Mouse (Mus musculus) heart, postnatal 10 days (tissue): ENCODE results near the gene Hmg20a. TPM values are rescaled to one million over a fixed set of nuclear protein-coding genes. Genes with fewer than 3 reads are reported as not detected.
A peak's percentile ranks its signal among the peaks of the same experiment; 100 is the strongest.
"Not testable (repeated sequence)": the region's sequence is repeated elsewhere in the genome, so short reads cannot be mapped to it uniquely, and the experiment has no call there.

ENCODE experiments used
- DNase-seq, 2 experiments: peaks; one replicate each; pipeline ENCODE4 v3.0.0; 2021
- intact Hi-C: fragments of 180-260 bp; cut with DNase I; formaldehyde crosslinking; loops from one replicate; pipeline ENCODE4 v1.15.1; 2025
- total RNA-seq, 2 experiments: library from RNA; stranded (reverse); gene quantifications; 2 replicates each; pipeline ENCODE4 v1.2.3; 2021

The Hmg20a gene
- total RNA-seq, 2 experiments from 2014 or later = 32.9 to 36.3 TPM

DNA sequence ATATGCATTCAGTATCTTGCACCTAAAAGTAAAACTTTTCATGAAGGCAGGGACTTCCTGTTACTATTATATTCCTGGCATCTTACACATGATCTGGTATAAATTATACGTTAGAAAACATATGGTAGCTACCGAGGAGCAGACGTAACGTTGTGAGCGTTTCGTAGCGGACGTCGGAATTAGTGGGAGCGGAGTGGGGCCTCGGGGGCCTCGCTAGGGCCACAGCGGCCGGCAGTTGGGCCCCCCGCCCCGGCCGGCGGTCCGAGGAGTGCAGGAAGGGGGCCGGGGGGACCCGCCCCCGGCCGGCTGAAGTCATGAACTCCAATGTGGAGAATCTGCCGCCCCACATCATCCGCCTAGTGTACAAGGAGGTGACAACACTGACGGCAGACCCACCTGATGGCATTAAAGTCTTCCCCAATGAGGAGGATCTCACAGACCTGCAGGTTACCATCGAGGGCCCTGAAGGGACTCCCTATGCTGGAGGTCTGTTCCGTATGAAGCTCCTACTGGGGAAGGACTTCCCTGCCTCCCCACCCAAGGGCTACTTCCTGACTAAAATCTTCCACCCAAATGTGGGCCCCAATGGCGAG lies 19.0 kb downstream of the Hmg20a start:
- DNase-seq, intact Hi-C loops: not testable (repeated sequence)

DNA sequence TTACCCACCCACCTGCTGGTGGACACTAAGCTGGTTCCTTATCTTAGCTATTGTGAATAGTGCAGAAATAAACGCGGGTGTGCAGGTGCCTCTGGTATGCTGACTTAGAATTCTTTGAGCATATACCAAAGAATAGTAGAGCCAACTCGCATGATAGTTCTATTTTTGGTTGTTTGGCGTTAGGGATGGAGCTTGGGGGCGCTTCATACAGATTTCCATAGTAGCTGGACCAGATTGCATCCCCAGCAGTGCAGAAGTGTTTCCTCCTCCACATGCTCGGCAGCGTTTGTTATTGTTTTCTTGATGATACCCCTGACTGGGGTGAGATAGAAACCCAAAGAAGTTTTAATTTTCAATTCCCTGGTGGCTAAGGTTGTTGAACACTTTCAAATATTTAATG lies 21.3 kb downstream of the Hmg20a start:
- intact Hi-C loops = no loop called here
- no peak for DNase-seq

DNA sequence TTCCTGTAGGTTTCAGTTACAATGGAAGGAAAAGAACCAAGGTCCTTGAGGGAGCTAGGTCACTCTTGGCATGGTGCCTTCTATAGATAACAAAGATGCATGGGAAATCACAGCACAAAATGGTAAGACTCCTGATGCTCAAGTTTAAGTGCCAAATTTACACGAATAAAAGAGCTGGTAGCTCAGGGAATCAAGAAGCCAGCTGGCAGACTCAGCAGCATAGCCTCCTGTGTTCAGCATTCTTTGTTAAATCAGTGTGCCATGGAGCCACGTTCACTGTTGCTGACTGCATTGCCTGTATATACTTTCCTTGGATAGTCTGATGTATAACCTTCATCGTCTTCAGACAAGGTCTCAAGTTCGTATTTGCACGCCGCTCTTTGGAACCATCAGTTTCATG lies 33.2 kb downstream of the Hmg20a start:
- no peak for DNase-seq
- intact Hi-C loops = no loop called here

DNA sequence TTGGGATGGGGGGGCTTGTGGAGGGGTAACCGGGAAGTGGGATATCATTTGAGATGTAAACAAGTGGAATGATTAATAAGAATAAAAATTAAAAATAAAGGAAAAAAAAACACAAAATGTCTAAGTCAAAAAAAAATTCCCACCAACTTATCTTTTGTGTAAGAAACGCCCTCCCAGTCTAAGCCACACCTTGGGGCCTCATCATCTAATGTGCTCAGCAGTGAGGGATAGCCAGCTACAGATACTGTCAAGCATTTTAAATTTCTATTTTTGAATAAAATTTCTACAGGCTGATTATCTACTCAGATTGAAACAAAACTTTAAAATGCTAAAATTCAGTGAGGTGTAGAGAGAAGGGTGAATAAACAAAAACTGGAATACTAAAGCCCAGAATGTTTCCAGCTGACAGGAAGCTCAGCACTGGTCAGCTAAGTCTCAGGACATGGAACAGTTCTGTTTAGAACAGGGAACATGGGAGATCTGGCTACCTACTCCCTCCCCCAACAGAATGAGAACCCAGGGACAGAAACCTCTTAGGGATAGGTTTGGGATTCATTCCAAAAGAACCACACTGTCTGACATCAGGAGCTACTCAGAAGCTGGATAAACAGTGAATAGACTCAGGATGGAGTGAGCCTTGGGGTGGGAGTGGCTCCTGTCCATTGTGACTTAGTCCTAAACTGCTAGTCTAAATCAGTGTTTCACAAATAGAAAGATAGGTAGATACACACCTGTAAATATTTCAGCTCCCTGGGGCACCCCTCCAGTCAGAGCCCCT lies 34.8 kb downstream of the Hmg20a start:
- DNase-seq = no peak
- intact Hi-C loops = no loop called here

DNA sequence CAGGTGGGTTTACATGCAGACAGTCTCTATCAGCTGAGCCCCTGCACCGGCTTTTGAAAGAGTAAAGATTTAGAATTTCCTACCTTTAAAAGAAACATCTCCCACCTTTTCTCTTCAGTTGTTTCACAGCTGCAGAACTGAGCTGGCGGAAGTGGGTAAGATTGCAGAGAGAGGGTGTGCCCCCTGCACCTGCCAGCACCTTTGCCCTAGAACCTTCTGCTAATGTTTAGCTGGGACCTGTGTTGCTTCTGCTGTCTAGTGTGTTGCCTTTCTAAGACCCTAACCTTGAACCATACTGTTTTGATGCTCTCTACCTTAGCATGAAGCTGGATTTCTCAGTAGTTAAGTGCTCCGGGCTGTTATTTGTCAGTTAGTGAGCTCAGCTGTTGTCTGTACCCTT lies 38.0 kb downstream of the Hmg20a start:
- intact Hi-C loops = no loop called here
- DNase-seq = no peak

DNA sequence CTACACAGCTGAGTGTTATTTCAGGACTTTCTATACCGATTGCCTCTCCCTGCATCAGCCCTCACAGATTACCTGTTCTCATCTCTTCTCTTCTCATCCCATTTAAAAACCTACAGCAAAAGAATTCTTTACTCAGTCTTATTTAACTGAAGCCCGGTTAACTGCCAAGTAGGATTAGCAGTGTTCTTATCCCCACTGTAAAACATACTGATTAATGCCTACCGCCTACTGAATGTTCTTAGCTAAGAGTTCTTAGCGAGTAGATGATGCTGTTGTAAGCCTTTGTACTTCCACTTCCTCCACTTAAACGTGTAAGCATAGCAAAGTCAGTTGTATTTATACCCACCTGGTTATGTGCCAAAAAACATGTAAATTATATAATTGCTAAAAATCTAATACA lies 42.6 kb downstream of the Hmg20a start:
- intact Hi-C loops = no loop called here
- no peak for DNase-seq

DNA sequence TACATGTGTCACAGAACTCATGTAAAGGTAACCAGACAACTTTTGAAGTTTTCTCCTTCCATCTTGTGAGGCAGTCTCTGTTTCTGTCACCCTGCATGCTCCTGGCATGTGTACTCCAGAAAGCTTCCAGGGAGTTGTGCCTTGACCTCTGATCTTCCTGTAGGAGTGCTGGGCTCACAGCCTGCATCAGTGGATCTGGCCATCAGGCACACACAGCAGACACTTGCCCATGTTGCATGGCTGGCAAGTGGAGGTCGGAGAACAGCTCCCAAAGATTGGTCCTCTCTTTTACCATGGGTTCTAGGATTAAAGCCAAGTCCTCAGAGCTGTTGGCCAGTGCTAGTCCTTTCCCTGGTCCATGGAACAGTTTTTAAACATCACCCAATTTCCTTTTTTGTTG lies 44.2 kb downstream of the Hmg20a start:
- intact Hi-C loops = no loop called here
- peak in 1 of 2 experiments; percentile 12 for DNase-seq

DNA sequence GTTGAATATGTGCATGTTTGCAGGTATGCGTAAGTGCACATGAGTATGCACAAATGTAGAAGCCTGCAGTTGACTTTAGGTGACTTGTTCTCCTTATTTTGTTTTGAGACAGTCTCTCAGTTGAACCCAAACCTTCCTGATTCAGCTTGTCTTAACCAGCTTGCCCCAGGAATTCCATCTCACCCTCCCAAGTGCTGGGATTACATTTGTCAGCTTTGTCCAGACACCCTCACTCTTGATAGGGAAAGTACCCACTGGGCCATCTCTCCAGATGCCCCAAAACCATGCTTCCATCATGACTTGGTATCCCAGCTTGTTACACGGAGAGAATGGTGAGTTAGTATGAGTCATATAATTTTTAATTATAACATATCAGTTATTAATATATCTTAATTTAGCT lies 44.6 kb downstream of the Hmg20a start:
- intact Hi-C loops = no loop called here
- DNase-seq = no peak

DNA sequence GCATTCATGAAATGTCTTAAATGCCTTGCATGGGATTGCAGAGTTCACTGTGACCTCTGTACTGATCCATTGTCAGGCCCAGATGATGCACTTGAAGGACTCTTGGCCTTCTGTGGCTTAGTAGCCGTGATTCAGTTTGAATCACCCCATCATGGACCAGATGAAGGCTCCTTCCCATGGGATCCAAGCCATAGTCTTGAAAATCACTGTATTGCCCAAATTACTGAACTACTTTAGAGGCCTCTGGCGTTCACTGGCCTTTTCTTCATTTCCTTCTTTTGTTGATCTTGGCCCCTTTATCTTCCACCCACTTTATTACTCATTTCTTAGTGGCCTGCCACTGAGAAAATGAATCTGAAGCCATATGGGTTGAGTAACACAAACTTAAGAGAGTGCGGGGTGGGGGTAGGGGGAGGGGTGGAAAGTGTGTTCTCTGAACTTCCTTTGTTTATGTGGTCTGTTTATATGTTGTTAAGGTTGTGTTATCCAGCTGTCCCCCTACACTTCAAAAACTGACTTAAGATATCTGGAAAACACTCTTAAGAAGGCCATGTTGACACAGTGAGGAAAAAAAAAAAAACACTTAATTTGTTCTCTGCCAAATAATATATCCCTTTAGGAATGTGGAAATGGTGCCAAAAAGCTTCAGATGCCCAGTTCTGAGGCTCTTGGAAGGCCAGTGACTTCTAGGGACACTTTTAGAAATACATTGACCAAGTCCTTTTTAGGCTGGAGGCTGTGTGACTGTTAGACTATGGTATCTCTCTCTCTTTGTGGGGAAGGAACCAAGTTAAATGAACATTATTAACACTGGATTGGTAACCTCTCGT lies 45.5 kb downstream of the Hmg20a start:
- intact Hi-C loops = loop anchor here (2.0 kb wide), 1 partner anchor 45 kb away; the partner anchor contains the start of genes Hmg20a and Peak1
- DNase-seq = peak; percentile 62 to 63

DNA sequence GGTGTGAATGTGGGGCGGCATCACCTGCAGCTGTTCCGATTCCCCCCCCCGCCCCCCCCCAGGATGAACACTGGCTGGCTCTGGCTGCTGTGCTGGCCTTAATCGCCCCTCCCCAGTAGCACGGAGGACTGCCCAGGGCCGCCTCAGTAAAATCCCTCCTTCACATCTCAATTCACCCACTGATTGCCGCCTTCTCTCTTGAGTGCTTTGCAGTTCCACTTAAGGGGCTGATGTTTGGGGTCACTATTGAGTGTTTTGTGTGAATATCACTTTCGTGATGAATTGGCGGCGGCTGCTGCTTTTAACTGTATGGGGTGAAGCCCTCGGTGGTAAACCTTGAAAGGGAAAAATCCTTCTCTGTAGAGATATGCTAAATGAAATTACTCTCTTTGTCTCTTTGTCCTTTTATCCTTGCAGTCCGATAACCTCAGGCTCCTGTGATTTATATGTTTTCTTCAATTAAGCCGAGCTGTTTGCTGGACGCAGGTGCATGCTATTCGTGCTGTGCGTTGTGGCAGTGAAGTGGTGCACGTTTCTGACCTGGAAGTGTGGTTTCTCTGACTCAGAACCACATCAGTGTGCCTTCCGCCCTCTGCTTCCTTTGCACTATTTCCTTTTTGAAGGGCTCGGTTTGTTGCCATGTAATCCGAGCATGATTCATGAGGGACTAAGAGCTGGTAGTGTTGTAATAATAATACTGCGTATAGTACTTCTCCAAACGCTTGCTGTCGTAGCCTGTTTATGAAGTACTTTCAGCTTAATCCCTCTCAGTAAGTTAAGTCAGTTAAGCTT lies 46.6 kb downstream of the Hmg20a start:
- intact Hi-C loops = loop anchor here (2.0 to 5.0 kb wide), 2 partner anchors 37 to 46 kb away; partner anchors contain the start of genes Hmg20a and Peak1
- peak; percentile 46 to 50 for DNase-seq

DNA sequence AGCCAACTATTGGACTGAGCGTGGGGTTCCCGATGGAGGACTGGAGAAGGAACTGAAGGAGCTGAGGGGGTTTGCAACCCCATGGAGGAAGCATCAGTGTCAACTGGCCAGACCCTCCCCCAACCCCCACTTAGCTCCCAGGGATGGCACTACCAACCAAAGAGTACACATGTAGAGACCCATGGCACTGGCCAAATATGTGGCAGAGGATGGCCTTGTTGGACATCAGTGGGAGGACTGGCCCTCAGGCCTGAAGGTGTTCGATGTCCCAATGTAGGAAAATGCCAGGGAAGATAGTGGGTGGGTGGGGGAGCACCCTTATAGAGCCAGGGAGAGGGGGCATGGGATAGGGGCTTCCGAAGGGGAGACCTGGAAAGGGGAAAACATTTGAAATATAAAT lies 47.8 kb downstream of the Hmg20a start:
- no peak for DNase-seq
- intact Hi-C loops = loop anchor here (5.0 kb wide), 1 partner anchor 36 kb away; no protein-coding TSS in a partner anchor

DNA sequence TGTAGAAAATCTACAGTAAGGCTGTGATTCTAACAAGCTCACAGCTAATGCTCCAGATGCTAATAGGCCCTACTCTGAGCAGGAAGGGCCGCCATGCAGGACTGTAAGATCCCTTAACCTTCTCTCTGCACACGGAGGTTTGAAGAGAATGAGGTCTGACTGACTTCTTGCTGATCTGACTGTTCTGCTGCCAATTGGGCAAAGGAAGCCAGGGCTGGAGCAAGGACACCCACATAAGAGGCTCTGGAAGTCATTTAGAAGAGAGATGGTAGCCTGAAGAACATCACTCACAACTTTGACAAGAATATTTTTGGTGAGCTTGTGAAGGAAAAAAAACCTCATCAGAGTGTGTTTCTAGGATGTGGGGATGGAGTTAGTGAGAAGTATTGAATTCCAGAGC lies 51.2 kb downstream of the Hmg20a start:
- intact Hi-C loops = loop anchor here (5.0 kb wide), 1 partner anchor 33 kb away; no protein-coding TSS in a partner anchor
- no peak for DNase-seq

DNA sequence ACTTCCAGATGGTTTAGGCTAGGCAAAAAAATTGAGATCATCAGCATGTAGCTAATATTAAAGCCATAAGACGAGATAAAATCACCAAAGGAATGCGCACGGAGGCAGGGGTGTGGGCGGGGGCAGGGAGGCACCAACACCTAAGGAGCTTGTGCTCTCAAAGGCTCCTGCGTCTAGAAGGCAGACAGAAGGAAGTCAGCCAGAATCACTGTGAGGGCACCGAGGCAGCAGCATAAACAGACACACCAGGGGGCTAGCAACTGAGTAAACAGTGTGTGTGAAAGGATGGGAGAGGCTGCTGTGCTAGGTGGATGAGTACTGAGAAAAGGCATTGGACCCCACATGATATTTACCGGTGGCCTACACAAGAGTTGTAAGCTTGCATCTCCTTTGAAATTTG lies 51.9 kb downstream of the Hmg20a start:
- no peak for DNase-seq
- intact Hi-C loops = no loop called here

DNA sequence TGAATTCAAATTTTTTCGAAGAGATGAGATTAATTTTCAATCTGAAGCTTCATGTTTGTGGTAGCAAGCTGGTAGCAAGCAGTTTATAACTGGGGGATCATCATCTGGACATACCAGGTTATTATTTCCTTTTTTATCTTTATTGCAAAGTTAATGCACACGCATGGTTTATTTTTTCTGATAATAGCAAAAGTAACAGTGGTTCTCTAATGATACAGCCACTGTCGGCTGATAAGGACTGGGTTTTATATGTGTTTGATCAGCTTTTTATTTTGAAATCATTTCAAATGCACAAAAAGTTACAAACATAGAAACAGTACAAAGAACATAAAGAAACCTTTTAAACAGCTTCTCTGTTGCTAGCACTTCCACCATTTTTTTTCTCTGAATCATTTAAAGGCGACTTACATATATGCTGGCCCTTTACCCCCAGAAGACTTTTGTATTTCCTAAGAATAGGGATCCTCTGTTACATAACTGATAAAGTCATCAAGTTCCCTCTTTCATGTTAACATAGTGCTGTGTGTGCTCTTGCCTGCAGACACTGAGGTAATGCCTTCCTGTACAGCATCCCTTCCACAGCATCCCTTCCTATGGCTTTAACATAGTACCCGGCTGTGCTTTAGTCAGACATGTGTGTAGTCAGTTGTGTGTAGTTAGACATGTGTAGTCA lies 60.7 kb downstream of the Hmg20a start:
- intact Hi-C loops = no loop called here
- DNase-seq = no peak

DNA sequence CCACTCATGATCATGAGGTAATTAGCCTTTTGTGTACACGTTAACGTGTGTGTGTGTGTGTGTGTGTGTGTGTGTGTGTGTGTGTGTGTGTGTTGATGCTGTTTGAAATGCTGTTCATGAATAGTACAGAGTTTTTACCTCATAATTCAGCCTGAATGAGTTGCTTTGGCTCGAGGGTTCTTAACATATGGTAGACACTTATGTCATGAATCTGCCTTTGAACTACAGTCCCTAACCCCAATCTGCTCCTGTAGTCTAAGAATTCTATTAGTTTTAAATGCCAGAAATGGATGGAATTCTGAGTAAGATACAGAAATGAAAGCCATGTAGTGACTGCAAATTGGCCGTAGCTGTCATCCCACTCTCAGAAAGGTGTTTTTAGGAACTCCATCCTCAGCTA lies 64.2 kb downstream of the Hmg20a start:
- intact Hi-C loops = no loop called here
- DNase-seq = no peak

DNA sequence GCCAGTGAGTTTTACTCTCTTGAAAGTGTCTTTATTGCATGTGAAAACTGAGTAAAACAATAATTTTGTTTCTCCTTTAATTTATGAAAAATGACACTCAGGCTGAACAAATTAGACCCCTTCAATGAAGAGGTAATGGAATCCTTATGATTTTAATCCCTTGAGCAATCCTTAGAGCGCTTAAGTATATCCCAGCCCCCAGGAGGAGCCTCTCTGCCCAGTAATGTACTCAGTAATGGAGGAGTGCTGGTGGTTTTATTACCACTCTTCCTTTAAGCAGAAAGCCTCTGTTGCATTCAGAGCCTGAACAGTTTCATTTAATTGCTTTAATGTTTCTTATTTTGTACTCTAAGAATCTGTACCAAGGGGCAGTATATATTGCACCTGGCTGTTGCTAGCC lies 67.0 kb downstream of the Hmg20a start:
- intact Hi-C loops = no loop called here
- no peak for DNase-seq

DNA sequence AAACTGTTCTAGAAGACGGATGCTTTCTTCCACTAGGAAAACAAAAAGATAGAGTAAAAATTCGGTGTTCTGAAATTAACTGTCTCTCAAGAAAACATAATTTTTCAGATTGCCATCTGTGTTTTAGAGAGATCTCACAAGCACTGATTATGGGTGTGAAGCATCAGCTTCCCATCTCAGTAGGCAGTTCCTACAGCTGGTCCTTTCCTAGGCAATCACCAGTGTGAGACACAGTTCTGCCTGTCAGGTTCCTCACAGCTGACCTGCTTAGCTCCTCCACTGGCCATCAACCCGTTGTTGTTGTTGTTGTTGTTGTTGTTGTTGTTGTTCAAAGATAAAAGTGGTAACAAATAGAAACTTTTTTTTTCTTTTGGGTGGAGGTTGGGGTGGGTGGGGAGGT lies 67.7 kb downstream of the Hmg20a start:
- intact Hi-C loops = no loop called here
- no peak for DNase-seq

DNA sequence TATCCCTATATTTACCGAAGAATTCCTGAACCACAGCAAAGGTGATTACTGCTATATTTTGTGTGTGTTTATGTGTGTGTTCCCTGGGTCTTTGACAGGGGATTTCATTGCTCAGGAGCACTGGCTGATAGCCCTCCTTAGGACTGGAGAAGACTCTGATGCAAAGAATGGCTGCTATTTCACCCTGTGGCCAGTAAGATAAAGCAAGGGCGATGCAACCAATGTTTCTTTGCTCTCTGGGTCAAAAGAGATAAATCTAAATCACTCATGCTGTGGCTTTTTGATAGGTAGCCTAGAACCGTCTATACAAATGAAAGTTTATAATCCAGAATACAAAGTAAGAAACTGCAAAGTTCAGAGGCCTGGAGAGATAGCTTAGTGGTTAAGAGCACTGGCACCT lies 69.2 kb downstream of the Hmg20a start:
- no peak for DNase-seq
- intact Hi-C loops = no loop called here

DNA sequence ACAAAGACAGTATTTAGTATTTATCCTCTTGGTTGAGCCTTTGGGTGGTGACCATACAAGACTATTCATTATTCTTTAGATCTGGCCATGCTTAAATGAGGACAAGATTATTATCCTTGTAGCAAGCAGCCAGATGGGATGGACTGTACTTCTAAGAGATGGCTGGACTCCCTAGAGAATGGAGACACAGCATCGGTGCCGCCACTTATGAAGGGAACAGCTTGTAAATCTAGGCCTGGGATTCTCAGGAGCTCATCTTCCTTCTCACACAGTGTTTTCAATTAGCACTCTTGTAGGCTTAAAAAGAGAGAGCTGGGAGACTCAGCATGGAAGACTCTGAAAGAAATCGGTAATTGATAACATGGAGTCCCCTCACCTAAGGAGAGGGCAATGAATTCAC lies 74.0 kb downstream of the Hmg20a start:
- intact Hi-C loops = no loop called here
- DNase-seq = no peak

DNA sequence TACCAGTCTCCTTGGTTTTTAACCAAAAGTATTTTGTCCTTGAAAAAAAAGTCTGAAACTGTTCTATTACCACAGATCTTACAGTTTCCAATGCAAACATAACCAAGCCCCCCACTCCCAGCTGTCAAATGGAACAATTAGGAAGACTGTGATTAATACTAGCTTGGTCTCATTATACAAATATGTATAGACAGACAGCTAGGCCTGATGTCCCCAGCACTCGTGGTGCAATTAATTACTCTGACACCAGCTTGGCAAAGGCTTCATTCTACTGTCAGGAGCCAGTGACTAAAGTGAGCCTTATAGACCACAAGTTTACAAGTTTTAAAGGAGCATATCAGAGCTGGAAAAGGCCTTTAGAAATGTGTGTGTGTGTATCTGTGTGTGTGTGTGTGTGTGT lies 74.5 kb downstream of the Hmg20a start:
- intact Hi-C loops = no loop called here
- DNase-seq = no peak
